Mouse (Mus musculus) stomach, adult 2 months (tissue): ENCODE measurements around the gene Esp15. TPM values are rescaled to one million over a fixed set of nuclear protein-coding genes. Genes with fewer than 3 reads are reported as not detected.

Source experiments
- polyA plus RNA-seq: library from polyadenylated mRNA; depleted of rRNA; stranded (reverse); fragments of >200 nt; gene quantifications from 2 replicates; pipeline ENCODE4 v1.2.3, GENCODE M21; 2012; rRNA removed

Esp15 gene
- not detected in 2 replicates for polyA plus RNA-seq

DNA sequence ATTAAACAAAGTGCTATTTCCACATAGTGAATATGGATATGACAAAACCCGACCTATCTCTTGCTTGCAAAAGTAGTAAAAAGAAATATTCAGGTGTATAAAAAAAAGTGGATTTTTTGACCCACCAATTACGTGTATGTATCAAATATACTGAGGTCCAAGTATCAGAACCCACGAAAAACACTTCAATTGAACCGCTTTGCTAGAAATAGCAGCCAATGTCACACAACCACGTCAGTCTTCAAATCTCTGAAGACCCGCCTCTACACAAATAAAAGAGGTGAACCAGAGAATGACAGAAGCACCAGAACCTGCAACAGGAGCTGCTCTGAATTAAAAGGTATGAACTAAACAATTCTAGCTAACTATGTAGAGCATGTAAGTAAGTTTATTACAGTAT is at the start of gene Esp15:
Gene Esp15 (plus strand): TSS at position 301 of the 400 bp plus-strand sequence.

Other genes starting within 250 kb of the Esp15 start
- not detected in 2 replicates for gene Esp18, start 234.6 kb upstream of the Esp15 start, polyA plus RNA-seq
- not detected in 2 replicates for gene Esp16, start 104.8 kb upstream of the Esp15 start, polyA plus RNA-seq